Mouse (Mus musculus) retina, adult 2 months (tissue): ENCODE measurements at regions not wholly inside any gene's neighbourhood (a gene's known extent, or its start where the extent isn't known, plus 50 kb on each side); places are given as distances from the start of the nearest gene placed in this dataset.
"Not testable (repeated sequence)": the region's sequence is repeated elsewhere in the genome, so short reads cannot be mapped to it uniquely, and the experiment has no call there.

ENCODE experiments used
- DNase-seq: peaks from one replicate; pipeline ENCODE4 v3.0.0-alpha.2; 2012; ENCODE audit warnings: low read depth, low spot score

GRCm38 (mm10) chr14:17556458-17556857, 103.6 kb upstream of the Thrb start:
- no peak for DNase-seq

- not testable (repeated sequence) for DNase-seq
These were observed 100.1 kb upstream of the Thrb start for GRCm38 (mm10) chr14:17560001-17560400.

DNA sequence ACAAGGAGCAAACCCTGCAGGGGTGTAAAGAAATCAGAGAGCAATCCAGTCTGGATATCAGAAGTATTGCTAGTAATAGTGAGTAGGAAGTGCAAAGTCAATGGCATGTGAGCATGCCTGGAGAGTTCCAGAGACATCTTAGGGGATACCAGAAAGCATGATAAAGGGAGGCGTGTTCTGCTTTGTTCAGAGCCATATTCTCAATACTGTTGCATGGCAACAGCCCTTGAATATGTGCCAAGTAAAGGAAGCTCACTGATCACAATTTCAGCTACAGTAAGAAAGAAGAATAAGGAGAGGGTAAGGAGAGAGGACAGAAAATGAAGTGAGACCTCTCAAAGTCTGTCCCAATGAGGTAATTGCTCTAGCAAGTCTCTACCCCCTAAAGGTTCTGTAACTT, 92.1 kb upstream of the Thrb start:
- no peak for DNase-seq

DNA sequence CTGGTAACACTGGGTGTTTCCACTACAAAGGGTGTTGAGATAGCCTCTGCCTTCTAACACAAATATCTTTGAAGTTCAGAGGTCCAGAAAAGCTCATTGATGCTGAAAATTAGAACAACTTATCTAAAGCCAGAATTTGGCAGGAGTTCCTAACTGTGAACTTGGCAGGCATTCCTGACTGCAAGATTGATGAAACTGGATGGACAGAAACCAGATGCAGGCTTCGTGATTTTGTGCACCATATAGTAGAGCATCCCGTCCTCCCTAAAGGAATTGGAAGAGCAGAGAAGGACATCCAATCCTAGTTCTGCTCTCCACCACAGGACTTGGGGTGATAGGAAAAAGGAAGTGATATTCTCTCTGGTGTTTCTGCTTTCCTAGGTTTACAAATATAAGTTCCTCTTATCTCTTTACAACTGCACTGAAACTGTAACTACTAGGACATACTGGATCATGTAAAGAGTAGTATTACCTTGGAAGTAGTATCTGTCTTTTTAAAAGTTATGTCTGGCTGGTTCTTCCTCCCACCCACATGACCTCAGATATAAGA, 90.9 kb upstream of the Thrb start:
- no peak for DNase-seq

DNA sequence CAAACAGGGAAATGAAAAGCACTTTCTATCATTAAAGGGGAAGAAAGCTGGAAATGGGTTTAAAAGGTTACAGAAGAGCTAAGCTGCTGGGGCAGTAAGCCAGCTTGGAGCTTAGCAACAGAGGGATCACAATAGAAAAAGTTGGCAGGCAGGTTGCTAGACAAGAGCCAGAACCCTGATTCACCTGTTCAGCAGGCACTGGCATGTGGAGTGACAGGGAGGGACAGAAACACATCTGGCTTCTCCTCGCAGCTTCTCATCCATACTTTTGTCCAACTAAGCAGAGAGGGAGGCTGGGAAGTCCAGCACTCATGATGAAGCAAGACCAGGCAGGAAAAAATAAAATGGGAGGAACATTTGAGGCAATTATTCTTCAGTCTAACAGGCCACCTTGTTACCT, 81.3 kb upstream of the Thrb start:
- DNase-seq = peak; percentile 37

DNA sequence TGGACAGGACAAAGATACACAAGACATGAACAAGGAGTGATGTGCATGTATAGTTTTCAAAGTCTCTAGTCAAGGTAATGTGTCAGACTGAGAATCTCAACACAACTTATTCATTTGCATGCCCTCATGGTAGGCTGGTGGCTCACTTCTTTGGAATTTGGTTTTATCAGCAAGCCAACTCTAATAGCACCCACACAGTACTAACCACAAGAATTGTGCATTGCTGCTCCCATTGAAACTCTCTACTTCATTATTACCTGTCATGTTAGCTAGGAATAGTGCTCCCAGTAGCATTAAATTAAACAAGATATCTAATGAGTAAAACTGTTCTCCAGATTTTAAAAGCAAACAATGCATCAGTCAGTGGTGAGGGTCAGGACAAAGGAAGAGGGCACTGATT, 70.5 kb upstream of the Thrb start:
- DNase-seq = no peak

DNA sequence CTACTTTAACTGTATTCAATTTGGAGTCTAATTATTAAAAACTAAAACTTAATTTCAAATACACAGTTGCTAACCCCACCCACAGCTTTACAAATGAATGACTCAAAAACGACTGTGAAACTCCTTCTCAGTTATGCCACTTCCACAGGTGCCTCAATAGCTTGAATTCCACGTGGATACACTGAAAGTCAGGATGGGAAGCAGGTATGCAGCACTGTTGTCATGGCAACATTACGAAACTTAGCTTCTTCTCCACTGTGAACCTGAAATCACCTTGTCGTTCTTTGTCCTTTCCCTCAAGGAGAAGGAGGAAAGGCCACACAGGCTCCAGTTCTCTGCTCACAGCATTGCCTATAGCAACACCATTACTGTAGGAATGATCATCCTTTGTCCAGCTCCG, 60.5 kb upstream of the Thrb start:
- no peak for DNase-seq

GRCm38 (mm10) chr14:17602357-17602756, 57.7 kb upstream of the Thrb start:
- no peak for DNase-seq

GRCm38 (mm10) chr14:17606018-17606417, 54.0 kb upstream of the Thrb start:
- peak; percentile 75 for DNase-seq

DNA sequence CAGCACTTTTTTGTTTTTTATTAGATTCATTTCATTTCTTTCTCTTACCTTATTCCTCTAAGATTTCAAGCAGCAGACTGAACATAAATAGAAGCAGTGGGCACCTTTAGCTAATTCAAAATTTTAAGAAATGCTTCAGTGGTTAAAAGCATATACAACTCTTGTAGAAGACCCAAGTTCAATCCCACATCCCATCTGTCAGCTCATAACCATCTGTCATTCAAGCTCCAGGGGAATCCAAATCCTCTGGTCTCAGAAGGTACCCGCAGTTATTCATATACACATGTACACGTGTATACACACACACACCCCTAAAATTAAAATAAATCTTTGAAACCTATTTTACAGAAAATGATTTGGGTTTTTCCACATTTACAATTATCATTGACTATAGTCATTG, 52.9 kb upstream of the Thrb start:
- no peak for DNase-seq
